Mouse (Mus musculus) 3134 (cell line): ENCODE measurements around the gene Vmn1r46.
"Not testable (repeated sequence)": the region's sequence is repeated elsewhere in the genome, so short reads cannot be mapped to it uniquely, and the experiment has no call there.

Source experiments
- DNase-seq: peaks from one replicate; pipeline ENCODE4 v3.0.0-alpha.2; 2011; ENCODE audit warnings: low spot score; ENCODE audit not compliant: insufficient read length; ENCODE audit errors: extremely low read depth

The Vmn1r46 gene

DNA sequence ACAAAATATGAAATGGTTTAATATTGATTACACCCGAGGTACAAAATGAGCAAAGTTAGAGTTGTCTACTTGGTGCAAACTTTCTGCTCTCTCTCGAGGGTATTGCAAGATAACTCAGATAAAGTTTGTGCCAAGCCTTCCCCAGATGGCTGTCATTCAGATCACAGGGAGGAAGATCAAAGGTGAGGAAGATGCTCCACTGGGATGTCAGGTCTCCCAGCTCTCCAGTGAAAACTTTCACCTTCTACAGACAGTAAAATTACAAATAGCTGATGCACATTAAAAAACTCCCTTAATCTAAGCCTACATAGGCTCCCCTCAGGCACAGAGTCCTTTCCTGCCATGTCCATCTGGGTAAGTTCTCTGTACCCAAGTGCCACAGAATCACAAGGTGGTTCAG lies at the start of gene Vmn1r46:
Gene Vmn1r46, plus strand, starts transcription at position 301 of the 400 bp plus-strand sequence.
- DNase-seq = no peak

DNA sequence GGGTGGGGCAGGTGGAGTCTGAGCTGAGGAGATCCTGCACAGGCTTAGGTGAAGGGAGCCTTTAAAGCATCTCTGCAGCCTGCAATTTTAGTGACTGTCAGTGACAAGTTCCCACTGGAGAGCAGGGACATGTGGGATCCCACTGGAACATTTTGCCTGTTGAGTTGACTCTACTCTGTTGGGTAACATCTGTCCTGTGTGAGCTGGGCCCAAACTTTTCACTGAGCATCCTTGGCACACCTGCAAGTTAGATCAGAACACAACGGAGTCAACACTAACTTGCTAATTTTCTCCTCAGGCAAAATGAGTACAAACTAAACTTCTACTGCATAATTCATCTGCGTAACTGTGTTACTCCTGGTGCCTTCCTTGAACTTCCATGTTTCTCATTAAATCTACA lies 28.6 kb upstream of the Vmn1r46 start, which contains the start of gene Vmn1r45:
Gene Vmn1r45, minus strand, starts transcription at position 101 of the 400 bp plus-strand sequence.
- not testable (repeated sequence) for DNase-seq

DNA sequence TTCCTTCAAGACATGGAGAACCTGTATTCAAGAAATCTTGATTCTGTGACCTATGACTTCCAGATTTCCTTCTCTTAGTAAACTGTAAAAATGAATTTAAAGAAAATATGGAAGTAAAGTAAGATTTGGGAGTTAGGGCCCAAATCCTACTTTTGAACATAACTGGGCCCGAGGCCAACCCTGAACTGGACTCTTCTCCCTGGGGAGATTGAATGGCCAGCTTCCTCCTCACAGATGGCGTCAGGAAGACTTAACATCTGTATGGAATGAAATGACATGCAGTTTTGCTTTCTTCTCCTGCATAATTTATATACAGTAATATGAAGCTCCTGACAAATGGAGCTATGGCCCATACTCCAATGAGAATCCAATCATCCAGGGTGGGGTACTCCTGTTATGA lies 28.2 kb upstream of the Vmn1r46 start:
- no peak for DNase-seq

DNA sequence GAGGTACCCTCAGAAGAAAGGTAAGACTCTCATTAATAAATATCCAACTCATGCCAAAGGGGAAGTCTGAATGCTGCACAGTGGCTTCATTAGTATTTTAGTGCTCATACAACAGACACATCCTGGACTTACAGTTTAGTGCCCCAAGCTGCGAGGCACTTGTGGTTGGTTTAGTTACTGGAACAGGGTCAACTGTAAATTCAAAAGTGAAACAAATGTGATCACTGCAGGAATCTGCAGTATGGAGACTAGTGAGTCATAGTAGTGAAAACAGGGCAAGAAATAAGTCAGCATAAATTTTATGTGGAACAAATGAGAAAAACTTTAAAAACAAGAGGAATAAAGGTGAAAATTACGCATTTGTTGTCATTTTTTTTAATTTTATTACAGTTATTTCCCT lies 15.6 kb upstream of the Vmn1r46 start:
- peak; percentile 3 for DNase-seq

GRCm38 (mm10) chr6:89966341-89966740 lies 2.8 kb upstream of the Vmn1r46 start:
- DNase-seq = no peak

- DNase-seq = no peak
Observed at GRCm38 (mm10) chr6:89985989-89986388, 16.9 kb downstream of the Vmn1r46 start.

DNA sequence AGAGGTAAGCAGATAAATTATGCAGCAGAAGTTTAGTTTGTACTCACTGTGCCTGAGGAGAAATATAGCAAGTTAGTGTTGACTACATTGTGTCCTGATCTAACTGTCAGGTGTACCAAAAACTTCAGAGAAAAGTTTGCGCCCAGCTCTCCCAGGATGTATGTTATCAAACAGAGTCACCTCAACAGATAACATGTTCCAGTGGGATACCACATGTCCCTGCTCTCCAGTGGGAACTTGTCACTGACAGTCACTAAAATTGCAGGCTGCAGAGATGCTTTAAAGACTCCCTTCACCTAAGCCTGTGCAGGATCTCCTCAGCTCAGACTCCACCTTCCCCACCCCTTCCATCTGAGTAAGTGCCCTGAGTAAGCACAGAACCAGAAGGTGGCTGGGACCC lies 46.7 kb downstream of the Vmn1r46 start, which contains the start of gene Vmn1r47:
Gene Vmn1r47, plus strand, starts transcription at position 301 of the 400 bp plus-strand sequence.
- not testable (repeated sequence) for DNase-seq
